Mouse (Mus musculus) liver, embryonic 14.5 days (tissue): Measurements from ENCODE around the gene Nrxn3. TPM values are rescaled to one million over a fixed set of nuclear protein-coding genes. Genes with fewer than 3 reads are reported as not detected.

ENCODE experiments used
- ATAC-seq: fragments of 200-750 bp; cut with Nextera tagmentation; 2 replicates; pipeline ENCODE4 v1.8.0; 2017; ENCODE audit warnings: moderate number of reproducible peaks, mild to moderate bottlenecking, moderate library complexity; ENCODE audit not compliant: insufficient read depth
- DNase-seq, 3 experiments: peaks; one replicate each; pipeline ENCODE4 v3.0.0-alpha.2; 2012 to 2013; ENCODE audit warnings: low read depth in 3 of 3, low spot score in 3 of 3
- H3K27ac ChIP-seq: fragments of 300-500 bp; sonication (generic); 2 replicates; pipeline ENCODE4 v1.5.1; 2014; ENCODE audit warnings: moderate library complexity, mild to moderate bottlenecking, control low read depth, inconsistent platforms
- H3K27me3 ChIP-seq: fragments of 300-500 bp; sonication (generic); 2 replicates; pipeline ENCODE4 v1.6.1; 2014; ENCODE audit warnings: mild to moderate bottlenecking, low read length, moderate library complexity; ENCODE audit not compliant: control insufficient read depth, insufficient read depth
- H3K36me3 ChIP-seq: fragments of 300-500 bp; sonication (generic); replicated peaks from 2 replicates; pipeline ENCODE4 v1.6.1; 2014; ENCODE audit warnings: low read depth; ENCODE audit not compliant: control insufficient read depth, insufficient read depth
- H3K4me1 ChIP-seq, 2 experiments: fragments of 200-500 bp in 1 of 2; fragments of 300-500 bp in 1 of 2; sonication (generic) in 1 of 2; replicated peaks; 2 replicates each; pipeline ENCODE4 v1.6.1; 2012 to 2014; ENCODE audit warnings: antibody characterized with exemption in 1 of 2, inconsistent platforms in 1 of 2, low read length in 1 of 2; ENCODE audit not compliant: control insufficient read depth in 2 of 2, insufficient read depth in 2 of 2
- H3K4me2 ChIP-seq: fragments of 300-500 bp; sonication (generic); 2 replicates; pipeline ENCODE4 v1.6.1; 2014; ENCODE audit warnings: low read depth, mild to moderate bottlenecking, control low read depth, moderate library complexity
- H3K4me3 ChIP-seq, 2 experiments: fragments of 200-500 bp in 1 of 2; fragments of 300-500 bp in 1 of 2; sonication (generic) in 1 of 2; 2 replicates each; pipeline ENCODE4 v1.5.1; 2012 to 2014; ENCODE audit warnings: low read depth in 2 of 2, low read length in 2 of 2, mild to moderate bottlenecking in 2 of 2, control low read depth in 1 of 2, inconsistent platforms in 1 of 2, moderate library complexity in 1 of 2; ENCODE audit not compliant: insufficient read depth in 1 of 2
- H3K9ac ChIP-seq: fragments of 300-500 bp; sonication (generic); replicated peaks from 2 replicates; pipeline ENCODE4 v1.6.1; 2014; ENCODE audit warnings: mild to moderate bottlenecking, control low read depth, moderate library complexity
- H3K9me3 ChIP-seq: fragments of 300-500 bp; sonication (generic); 2 replicates; pipeline ENCODE4 v1.6.1; 2016; ENCODE audit warnings: low read length, mixed read lengths; ENCODE audit not compliant: control insufficient read depth
- CTCF ChIP-seq: IDR thresholded peaks from 2 replicates; pipeline ENCODE4 v1.5.1; 2016; ENCODE audit warnings: antibody characterized with exemption, low read depth, control low read depth
- EP300 ChIP-seq: IDR thresholded peaks from 2 replicates; pipeline ENCODE4 v1.6.1; 2016; ENCODE audit warnings: antibody characterized with exemption, low read depth
- WGBS: fragments of 180-500 bp; shearing (Covaris S2); extraction: QIAGEN DNeasy Blood & Tissue Kit; methylation state at CpG from one replicate; pipeline ENCODE4 v1.1.7; 2014; ENCODE audit not compliant: insufficient replicate concordance; 5-methylcytosine and 5-hydroxymethylcytosine counted together
- polyA plus RNA-seq, 2 experiments: library from polyadenylated mRNA; depleted of rRNA in 1 of 2; stranded (reverse) in 1 of 2; unstranded in 1 of 2; fragments of >200 nt; fragmentation: Nextera tagmentation in 1 of 2; extraction: Ambion mirVana in 1 of 2; gene quantifications; 2 replicates each; pipeline versions ENCODE4 v1.2.1 to v1.2.3; 2012 to 2014

Nrxn3 gene
- polyA plus RNA-seq, 2 experiments = 0.12 to 0.38 TPM

DNA sequence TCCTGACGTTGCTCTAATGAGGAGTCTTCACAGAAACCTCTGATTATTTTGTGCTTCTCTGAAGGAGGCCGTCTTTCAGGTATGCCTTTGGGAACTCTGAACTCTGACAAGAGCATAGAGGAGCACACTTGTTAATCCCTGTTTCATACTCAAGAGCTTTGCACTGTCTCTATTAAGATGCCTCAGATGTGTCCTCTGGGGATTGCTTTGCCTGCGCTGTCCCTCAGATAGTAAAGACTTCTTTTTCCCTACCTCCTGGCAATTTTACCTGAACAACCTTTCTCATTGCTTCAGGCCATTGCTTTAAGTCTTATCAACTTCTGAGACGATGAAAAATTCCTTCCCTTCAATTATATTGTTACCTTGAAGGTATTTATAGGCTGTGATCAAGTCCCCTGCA is 1272.7 kb downstream of the Nrxn3 start:
- TF ChIP-seq EP300 = no peak
- no peak for TF ChIP-seq CTCF
- Histone ChIP-seq H3K4me1 (no peaks in the 10 kb centered on the region), H3K4me2 (no peak overlapping the region), H3K9me3 (no peaks in the 10 kb centered on the region), H3K4me3 (no peak overlapping the region), H3K36me3 (no peaks in the 10 kb centered on the region), H3K9ac (no peak overlapping the region), H3K27ac (no peak overlapping the region), H3K27me3 (no peaks in the 10 kb centered on the region)
- 52% methylated on average over 4 of the region's 4 CpGs for WGBS
- no peak for ATAC-seq
- DNase-seq = no peak

DNA sequence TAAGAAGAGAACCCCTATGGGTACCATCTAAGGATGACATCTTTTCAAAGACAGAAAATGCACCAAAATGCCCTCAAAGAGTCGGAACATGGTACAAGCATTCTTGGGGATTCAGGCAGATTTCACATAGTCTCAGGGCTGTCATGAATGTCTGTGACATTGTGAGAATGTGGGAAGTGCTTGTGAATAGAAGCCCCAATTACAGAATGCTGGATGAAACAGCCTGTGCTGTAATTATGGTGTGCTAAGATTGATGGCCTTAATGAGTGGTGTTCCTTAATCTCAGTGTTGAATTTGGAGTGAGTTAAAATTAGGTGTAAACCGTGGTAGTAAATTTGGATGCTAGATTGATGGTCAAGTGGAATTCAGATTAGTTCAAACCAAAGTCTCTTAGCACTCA is 1287.6 kb downstream of the Nrxn3 start:
- Histone ChIP-seq H3K36me3 (no peaks in the 10 kb centered on the region), H3K9me3 (no peaks in the 10 kb centered on the region), H3K4me2 (no peak overlapping the region), H3K27me3 (no peaks in the 10 kb centered on the region), H3K4me3 (no peak overlapping the region), H3K4me1 (no peaks in the 10 kb centered on the region), H3K9ac (no peak overlapping the region), H3K27ac (no peak overlapping the region)
- TF ChIP-seq EP300 = no peak
- no peak for TF ChIP-seq CTCF
- 58% methylated on average over 2 of the region's 2 CpGs for WGBS
- DNase-seq (no peak), ATAC-seq (no peak)

DNA sequence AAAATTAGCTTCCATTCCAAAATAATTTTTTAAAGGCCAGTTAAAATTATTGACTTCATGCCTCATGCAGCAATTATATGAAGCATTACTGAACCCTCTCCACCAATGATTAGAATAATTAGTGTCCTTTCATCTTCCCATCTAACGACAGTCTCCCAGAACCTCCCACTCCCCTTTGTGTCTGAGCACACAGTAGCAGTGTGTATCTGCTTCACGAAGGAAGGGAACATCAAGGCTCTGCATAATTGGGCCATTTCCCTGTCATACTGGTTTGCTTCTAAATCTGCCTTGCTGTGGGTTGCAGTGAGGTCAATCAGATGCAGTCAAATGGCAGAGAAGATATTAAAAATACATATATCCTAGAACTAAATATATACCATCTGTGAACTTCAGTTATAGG is 1291.3 kb downstream of the Nrxn3 start:
- Histone ChIP-seq H3K9me3 (no peaks in the 10 kb centered on the region), H3K36me3 (no peaks in the 10 kb centered on the region), H3K27ac (no peak overlapping the region), H3K4me1 (no peaks in the 10 kb centered on the region), H3K9ac (no peak overlapping the region), H3K27me3 (no peaks in the 10 kb centered on the region), H3K4me2 (no peak overlapping the region), H3K4me3 (no peak overlapping the region)
- 48% methylated on average over 2 of the region's 2 CpGs for WGBS
- no peak for TF ChIP-seq EP300
- TF ChIP-seq CTCF = no peak
- DNase-seq (no peak), ATAC-seq (no peak)

DNA sequence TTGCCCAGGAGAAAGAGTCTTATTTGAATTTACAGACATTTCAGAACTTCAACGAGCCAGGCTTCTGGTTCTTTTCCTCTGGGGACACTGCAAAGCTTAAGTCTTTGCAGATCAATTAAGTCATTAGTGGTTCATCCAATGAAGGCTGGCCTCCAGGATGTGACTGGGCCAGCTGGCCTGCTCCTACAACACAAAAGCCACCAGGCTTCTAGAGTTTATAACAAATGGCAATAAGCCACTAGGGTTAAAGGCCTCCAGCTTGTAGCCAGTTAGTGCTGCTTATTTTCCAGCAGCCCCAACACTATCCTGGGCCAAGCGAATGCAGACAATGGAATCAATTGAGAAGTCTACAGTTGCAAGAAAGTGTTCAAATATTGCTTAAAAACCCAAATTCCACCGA is 1304.3 kb downstream of the Nrxn3 start:
- Histone ChIP-seq H3K4me2 (no peak overlapping the region), H3K4me1 (no peaks in the 10 kb centered on the region), H3K27me3 (no peaks in the 10 kb centered on the region), H3K27ac (no peak overlapping the region), H3K9ac (no peak overlapping the region), H3K9me3 (no peaks in the 10 kb centered on the region), H3K36me3 (no peaks in the 10 kb centered on the region), H3K4me3 (no peak overlapping the region)
- no peak for ATAC-seq
- no peak for DNase-seq
- no peak for TF ChIP-seq EP300
- TF ChIP-seq CTCF = no peak
- WGBS = 34% methylated on average over 3 of the region's 3 CpGs

DNA sequence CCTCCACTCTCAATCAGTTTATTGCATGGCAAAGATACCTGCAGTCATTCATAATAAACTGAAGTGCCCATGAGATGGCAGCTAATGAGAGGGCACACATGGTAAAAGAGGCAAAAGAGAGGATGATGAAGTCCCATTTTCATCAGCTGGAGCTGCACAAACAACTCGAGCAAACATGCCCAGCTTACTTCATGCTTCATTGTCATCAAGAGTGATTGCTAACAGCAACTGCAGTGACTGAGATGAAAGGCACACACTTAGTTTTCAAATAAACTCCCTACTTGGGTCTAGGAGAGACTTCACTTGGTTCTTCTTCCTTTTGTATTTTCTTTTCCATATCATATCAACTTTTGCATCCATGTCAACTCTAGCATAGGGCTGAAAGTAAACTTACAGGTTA is 1318.4 kb downstream of the Nrxn3 start:
- no peaks in the 10 kb centered on the region for H3K36me3 ChIP-seq
- TF ChIP-seq CTCF = no peak
- TF ChIP-seq EP300 = no peak
- no peaks in the 10 kb centered on the region for H3K9me3 ChIP-seq
- no peak for DNase-seq
- no peaks in the 10 kb centered on the region for H3K4me1 ChIP-seq
- no peak overlapping the region for H3K9ac ChIP-seq
- no peak overlapping the region for H3K27ac ChIP-seq
- no peak for ATAC-seq
- H3K4me3 ChIP-seq = no peak overlapping the region
- 41% methylated on average over 1 of the region's 1 CpGs for WGBS
- H3K4me2 ChIP-seq = no peak overlapping the region
- no peaks in the 10 kb centered on the region for H3K27me3 ChIP-seq

DNA sequence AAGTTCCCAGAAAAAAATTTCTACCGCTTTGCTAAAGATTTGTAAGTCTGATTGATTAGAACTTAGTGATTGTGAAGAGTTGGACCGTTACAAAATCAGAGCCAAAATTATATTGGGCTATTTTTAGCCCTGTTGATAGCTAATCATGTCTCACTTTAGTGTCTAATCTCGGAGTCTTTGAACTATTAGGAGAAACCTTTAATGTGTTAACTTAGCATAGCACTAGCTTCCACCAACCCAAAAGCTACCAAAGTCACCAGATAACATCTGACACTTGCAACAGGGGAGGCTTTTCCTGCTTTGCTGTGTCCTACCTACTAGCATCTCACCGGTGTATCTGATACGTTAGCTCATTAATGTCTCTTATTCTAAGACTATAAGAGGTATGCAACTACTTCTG is 1333.6 kb downstream of the Nrxn3 start:
- WGBS = 64% methylated on average over 5 of the region's 5 CpGs
- no peak for DNase-seq

More for the DNA sequence above, 1333.6 kb downstream of the Nrxn3 start:
- H3K4me2 ChIP-seq = no peak overlapping the region
- no peaks in the 10 kb centered on the region for H3K4me1 ChIP-seq
- TF ChIP-seq EP300 (no peak), CTCF (no peak)
- no peaks in the 10 kb centered on the region for H3K27me3 ChIP-seq
- H3K4me3 ChIP-seq = no peak overlapping the region
- H3K27ac ChIP-seq = no peak overlapping the region
- H3K9me3 ChIP-seq = no peaks in the 10 kb centered on the region
- ATAC-seq = no peak
- H3K36me3 ChIP-seq = no peaks in the 10 kb centered on the region
- H3K9ac ChIP-seq = no peak overlapping the region
